Mouse (Mus musculus): ENCODE measurements at regions not wholly inside any gene's neighbourhood (a gene's known extent, or its start where the extent isn't known, plus 50 kb on each side); places are given as distances from the start of the nearest gene placed in this dataset.
"Not testable (repeated sequence)": the region's sequence is repeated elsewhere in the genome, so short reads cannot be mapped to it uniquely, and the experiment has no call there.

DNA sequence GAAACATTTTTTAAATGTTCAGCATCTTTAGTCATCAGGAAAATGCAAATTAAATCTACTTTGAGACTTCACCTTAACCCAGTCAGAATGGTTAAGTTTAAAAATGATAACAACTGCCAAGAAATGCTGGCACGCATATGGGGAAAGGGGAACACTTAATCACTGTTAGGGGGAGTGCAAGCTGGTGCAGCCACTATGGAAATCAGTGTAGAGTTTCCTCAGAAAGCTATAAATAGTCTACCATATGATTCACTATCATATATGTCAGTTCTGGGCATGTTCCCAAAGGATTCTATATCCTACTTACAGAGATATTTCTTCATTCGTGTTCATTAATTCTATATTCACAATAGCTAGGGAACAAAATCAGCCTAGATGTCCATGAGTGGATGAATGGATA is 61.6 kb upstream of the Tra2b start:
- DNase-seq, result no peak

DNA sequence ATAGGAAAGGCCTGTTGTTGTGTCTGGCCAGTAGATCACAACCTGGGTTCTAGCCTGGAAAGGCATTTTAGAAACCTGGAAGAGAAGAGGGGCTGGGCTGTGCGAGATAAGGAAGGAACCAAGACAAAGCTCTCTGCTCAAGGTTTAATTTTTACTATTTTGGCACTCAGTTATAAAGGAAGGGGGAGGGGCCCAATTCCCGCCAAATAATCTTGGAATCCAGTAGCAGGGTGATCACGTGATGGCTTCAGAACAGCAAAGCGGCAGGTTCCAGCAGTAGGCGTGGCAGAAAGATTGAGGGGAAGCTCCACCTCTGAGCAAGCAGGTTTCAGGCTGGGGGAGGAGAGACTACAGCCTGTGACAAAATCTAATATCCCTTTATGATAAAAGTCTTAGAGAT is 59.4 kb upstream of the Tra2b start:
- not testable (repeated sequence) for DNase-seq

DNA sequence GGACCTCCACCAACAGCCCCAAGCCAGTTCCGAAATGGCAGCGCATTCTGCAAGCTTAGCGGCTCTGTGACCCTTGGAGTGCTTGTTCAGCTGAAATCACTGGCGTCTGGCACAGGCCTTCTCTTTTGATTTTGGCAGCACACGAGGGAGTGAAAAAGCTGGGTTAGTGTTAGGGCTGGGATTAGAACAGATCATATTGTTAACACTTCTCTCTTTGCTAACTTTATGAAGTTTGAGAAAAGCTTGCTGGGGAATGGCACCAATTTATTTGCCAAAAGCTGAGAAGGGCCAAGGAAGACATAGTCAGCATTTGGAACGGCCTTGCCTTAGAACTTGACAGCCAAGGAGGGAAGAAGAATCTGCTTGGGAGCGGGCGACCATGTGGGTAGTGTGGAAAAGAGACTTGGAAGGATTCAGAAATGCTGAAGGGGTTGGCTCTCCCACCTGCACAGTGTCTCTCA is 50.5 kb upstream of the Tra2b start:
- DNase-seq, result peak; percentile 6

Data from lung, postnatal 14 days (tissue).